Mouse (Mus musculus) c-Kit-positive CD71-positive TER-119-positive erythroid progenitor cells, embryonic 14.5 days (primary cell): ENCODE results near the gene Ttc9c.

Source experiments
- DNase-seq: peaks from one replicate; pipeline ENCODE4 v3.0.0-alpha.2; 2013; ENCODE audit warnings: low spot score

Ttc9c gene

DNA sequence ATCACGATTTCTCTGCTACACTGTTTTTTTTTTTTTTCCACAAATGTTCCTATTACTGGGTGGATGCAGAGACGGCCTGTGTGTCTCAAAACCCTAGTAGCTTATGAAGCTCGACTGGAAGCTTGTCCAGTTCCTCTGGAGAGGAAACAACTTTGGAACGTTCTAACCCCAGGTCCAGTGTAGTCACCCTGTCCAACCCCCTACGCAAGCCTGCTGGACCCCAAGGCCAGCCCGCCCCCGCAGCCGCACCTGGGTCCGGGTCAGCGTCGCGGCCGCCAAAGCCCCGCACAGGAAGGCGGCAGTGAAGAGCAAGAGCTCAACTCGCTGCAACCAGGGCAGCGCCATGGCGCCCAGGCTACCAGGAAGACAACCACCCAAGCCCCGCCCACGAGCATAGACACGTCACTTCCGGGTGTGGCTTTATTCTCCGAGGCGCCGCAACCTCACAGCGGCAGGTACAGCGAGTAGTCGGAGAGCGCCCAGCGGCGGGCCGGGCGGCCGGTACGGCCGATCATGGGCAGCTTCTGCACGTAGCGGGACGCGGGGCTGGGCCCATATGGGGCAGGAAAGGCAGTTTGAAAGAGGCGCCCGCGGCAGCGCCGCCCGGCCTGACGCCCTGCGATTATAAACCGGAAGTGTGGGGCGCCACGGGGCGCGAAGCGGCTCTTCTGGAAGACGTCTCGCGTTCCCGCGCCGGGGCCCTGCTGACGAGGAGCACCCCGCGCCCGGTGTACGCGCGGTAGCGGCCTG is 44.9 kb downstream of the Ttc9c start, which contains the start of gene Tmem179b:
TSS of gene Tmem179b (minus strand) at position 382 of the 750 bp plus-strand sequence.
- DNase-seq, result peak; percentile 94

GRCm38 (mm10) chr19:8773409-8773808 is 45.7 kb downstream of the Ttc9c start:
- DNase-seq, result peak; percentile 36

DNA sequence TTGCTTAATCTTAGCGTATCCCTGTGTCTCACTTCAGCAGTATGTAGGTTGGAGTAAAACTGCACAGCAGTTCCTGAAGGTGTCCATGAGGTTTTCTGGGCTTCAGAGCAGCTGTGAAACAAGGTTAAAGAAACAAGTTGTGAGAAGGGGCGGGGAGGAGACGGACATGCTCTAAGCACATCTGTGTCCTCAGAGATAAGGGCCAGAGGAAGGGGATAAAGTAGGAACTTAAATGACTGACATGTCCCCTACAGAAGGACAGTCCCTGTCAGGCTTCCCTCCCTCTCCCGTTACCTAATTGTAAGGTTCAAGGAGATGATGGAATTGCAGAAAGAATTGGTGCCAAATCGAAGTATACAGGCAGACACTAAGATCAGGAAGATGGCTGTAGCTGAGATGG is 46.1 kb downstream of the Ttc9c start:
- DNase-seq, result peak; percentile 60

DNA sequence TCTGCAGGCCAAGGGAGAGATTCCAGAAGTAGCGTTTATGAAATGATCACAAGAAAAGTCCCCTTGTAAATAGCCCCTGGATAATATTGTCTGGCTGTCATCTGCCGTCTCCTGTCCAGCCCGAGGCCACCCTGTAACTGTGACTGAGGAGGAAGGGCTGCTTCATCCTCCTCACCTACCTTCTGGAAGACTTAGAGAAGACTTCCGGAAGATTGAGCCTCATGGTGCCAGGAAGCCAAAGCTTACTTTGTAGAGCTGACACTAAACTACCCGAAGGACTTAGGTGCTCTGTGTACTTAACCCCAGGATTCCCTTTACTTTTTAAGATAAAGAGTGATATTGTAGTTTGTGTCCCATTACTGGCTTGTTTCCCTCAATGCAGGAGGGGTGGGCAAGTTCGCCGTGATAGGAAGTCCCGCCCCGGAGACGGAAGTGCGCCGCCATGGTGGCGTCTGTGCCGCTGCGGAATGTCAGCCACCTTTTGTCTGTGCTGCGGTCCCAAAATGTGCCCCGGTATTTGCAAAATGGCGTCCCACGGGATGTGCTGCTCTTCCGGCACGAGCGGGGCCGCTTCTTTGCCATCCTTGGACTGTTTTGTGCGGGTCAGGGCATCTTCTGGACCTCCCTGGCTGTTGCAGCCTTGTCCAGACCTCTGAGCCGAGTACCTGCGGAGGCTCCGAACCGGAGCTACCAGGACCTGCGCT is 48.4 kb downstream of the Ttc9c start, which contains the start of gene Tmem223:
TSS of gene Tmem223 (plus strand) at position 430 of the 704 bp plus-strand sequence.
- DNase-seq, result peak; percentile 71

DNA sequence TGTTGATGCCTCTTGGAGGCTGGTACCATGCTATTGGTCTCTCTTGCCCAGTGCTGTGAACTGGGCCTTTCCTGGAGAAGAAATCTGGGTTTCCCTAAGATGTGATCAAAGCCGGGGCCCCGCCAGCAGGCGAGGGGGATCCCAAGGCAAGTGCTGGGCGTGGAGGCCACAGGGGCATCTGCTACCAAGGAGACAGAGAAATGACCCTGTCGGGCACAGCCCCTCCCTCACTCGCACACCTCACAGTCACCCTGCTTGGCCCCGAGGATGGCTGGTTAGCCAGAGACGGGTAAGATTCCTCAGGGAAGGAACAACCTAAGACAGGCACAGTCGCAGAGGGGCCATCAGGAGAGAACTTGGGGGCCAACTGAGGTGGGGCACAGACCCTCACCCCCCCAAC is 53.6 kb downstream of the Ttc9c start:
- DNase-seq, result no peak

GRCm38 (mm10) chr19:8763276-8763675 is 55.9 kb downstream of the Ttc9c start:
- no peak for DNase-seq

DNA sequence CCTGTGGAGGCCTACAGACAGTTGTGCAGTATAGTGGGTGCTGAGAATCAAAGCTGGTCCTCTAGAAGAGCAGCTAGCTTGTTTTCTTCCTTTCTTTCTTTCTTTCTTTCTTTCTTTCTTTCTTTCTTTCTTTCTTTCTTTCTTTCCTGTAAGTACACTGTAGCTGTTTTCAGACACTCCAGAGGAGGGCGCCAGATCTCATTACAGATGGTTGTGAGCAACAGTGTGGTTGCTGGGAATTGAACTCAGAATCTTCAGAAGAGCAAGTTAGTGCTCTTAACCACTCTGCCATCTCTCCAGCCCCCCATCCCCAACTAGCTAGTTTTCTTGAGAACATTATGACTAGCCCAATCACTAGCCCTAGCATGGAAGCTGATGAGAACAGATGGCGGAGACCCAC is 58.4 kb downstream of the Ttc9c start:
- DNase-seq, result no peak
